Mouse (Mus musculus): ENCODE data around the gene Gimap9. TPM values are rescaled to one million over a fixed set of nuclear protein-coding genes. Genes with fewer than 3 reads are reported as not detected.

Gimap9 gene
- polyA plus RNA-seq, 1 experiment from 2014 or later, result 13.6 TPM

DNA sequence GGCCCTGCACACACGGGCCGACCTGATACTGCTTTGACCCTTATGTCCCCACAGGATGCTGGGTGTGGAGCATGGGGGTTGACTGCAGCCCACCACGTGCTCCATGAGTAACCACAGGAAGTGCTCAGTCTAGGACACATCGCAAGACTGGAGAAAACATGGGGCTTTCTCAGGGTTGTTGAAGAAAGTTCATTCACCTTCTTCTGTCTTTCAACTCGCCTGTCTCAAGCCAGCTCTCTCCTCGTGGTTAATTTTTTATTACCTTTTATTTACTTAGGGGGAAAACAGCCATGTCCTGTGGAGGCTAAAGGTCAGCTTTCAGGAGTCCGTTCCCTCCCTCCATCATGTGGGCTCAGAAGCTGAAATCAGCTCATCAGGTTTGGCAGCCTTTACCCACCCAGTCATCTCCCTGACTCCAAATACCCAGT, 9.8 kb upstream of the Gimap9 start:
- Histone ChIP-seq H3K36me3 (no peaks in the 10 kb centered on the region), H3K27ac (no peak overlapping the region), H3K4me1 (no peaks in the 10 kb centered on the region), H3K27me3 (no peaks in the 10 kb centered on the region), H3K4me2 (no peak overlapping the region), H3K4me3 (no peak overlapping the region), H3K9ac (no peak overlapping the region), H3K9me3 (no peaks in the 10 kb centered on the region)
- no peak for ATAC-seq (ENCODE audit: insufficient number of reproducible peaks, insufficient read depth, low FRiP score, low TSS enrichment, low read depth)
- 51% methylated on average over 7 of the region's 7 CpGs for WGBS

- Histone ChIP-seq H3K4me3 (no peak overlapping the region), H3K9me3 (no peaks in the 10 kb centered on the region), H3K36me3 (no peaks in the 10 kb centered on the region), H3K4me1 (no peaks in the 10 kb centered on the region), H3K4me2 (no peak overlapping the region), H3K27ac (no peak overlapping the region), H3K9ac (no peak overlapping the region), H3K27me3 (no peaks in the 10 kb centered on the region)
- ATAC-seq (ENCODE audit: insufficient number of reproducible peaks, insufficient read depth, low FRiP score, low TSS enrichment, low read depth), result no peak
Observed at GRCm38 (mm10) chr6:48668022-48668421, 7.9 kb upstream of the Gimap9 start.

GRCm38 (mm10) chr6:48669446-48669969, 6.4 kb upstream of the Gimap9 start:
- WGBS, result 58% methylated on average over 2 of the region's 2 CpGs
- ATAC-seq (ENCODE audit: insufficient number of reproducible peaks, insufficient read depth, low FRiP score, low TSS enrichment, low read depth), result no peak
- H3K4me1 ChIP-seq, result no peaks in the 10 kb centered on the region
- no peaks in the 10 kb centered on the region for H3K27me3 ChIP-seq
- no peak overlapping the region for H3K9ac ChIP-seq
- H3K4me3 ChIP-seq, result no peak overlapping the region
- no peak overlapping the region for H3K27ac ChIP-seq
- H3K4me2 ChIP-seq, result no peak overlapping the region
- no peaks in the 10 kb centered on the region for H3K36me3 ChIP-seq
- no peaks in the 10 kb centered on the region for H3K9me3 ChIP-seq

DNA sequence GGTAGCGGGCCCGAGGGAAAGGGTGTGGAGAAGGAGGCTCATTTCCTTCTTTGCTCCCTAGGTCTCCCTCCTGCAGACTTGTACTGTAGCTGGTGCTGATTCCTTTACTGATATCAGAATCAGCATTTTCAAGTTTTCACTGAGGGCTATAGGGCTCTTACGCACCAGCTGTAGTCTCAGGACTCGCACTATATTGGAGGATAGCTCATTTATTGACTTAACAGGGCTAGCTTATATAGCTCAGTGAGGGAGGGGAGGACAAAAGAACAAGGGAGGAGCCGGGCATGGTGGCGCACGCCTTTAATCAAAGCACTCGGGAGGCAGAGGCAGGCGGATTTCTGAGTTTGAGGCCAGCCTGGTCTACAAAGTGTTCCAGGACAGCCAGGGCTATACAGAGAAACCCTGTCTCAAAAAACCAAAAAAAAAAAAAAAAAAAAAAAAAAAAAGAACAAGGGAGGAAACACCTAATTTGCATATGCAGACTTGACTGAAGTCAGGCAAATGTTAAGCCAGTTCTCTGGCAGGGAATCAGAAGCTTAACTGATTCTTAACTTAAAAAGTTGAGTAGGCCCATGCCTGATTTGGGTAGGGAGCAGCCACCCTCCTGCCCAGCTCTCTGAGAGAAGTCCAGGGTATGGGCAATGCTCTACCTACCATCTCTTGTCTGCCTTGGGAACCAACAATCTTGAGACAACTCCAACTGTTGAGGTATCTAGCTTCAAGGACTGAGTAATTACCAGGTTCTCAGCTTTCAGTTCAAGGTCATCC, 1.5 kb upstream of the Gimap9 start:
- 93% methylated on average over 9 of the region's 9 CpGs for WGBS
- no peak overlapping the region for H3K9ac ChIP-seq
- H3K4me3 ChIP-seq, result no peak overlapping the region
- no peak for ATAC-seq (ENCODE audit: insufficient number of reproducible peaks, insufficient read depth, low FRiP score, low TSS enrichment, low read depth)
- no peaks in the 10 kb centered on the region for H3K27me3 ChIP-seq
- H3K36me3 ChIP-seq, result no peaks in the 10 kb centered on the region
- H3K4me2 ChIP-seq, result no peak overlapping the region
- H3K9me3 ChIP-seq, result no peaks in the 10 kb centered on the region
- H3K4me1 ChIP-seq, result no peaks in the 10 kb centered on the region
- no peak overlapping the region for H3K27ac ChIP-seq

DNA sequence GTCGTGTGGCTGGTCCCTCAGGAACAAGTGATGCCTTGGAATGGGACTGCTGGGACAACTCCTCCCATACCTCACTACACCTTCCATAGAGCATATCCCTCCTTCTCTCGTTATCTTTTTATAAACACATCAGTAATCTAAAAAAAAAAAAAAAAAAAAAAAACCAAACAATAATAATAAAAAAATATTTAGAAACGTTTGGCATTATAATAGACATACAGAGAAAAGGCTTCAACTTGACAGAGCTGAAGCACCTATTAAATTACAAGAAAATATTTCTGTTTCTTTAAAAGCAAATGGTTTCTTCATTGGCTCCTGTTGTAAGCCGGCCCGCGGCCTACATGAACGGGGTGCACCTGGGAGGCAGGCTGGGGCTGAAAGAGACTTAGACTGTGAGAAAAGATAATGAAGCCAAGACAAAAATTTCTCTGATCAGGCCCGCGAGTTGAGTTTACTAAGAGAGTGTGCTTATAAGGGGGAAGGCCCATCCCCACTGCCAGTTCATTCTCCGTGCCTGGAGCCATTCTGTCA, 464 bp upstream of the Gimap9 start:
- WGBS, result 27% methylated on average over 10 of the region's 10 CpGs
- no peaks in the 10 kb centered on the region for H3K27me3 ChIP-seq
- no peaks in the 10 kb centered on the region for H3K4me1 ChIP-seq
- peak overlapping the region; percentile 39 for H3K4me3 ChIP-seq
- ATAC-seq (ENCODE audit: insufficient number of reproducible peaks, insufficient read depth, low FRiP score, low TSS enrichment, low read depth), result no peak
- peak overlapping the region; percentile 44; the same call in 1 of the 2 replicates for H3K9ac ChIP-seq
- H3K27ac ChIP-seq, result no peak overlapping the region
- H3K9me3 ChIP-seq, result no peaks in the 10 kb centered on the region
- no peaks in the 10 kb centered on the region for H3K36me3 ChIP-seq
- H3K4me2 ChIP-seq, result peak overlapping the region; percentile 58

GRCm38 (mm10) chr6:48676860-48677415, 1.0 kb downstream of the Gimap9 start:
- Histone ChIP-seq H3K4me1 (no peaks in the 10 kb centered on the region), H3K4me2 (peak overlapping the region; percentile 58), H3K27me3 (no peaks in the 10 kb centered on the region), H3K36me3 (no peaks in the 10 kb centered on the region), H3K9me3 (no peaks in the 10 kb centered on the region), H3K27ac (no peak overlapping the region), H3K9ac (no peak overlapping the region), H3K4me3 (0 out of 2 replicates have a peak overlapping the region, but pooled peaks have one; percentile 39)
- 85% methylated on average over 5 of the region's 5 CpGs for WGBS
- no peak for ATAC-seq (ENCODE audit: insufficient number of reproducible peaks, insufficient read depth, low FRiP score, low TSS enrichment, low read depth)

- H3K27ac ChIP-seq, result no peak overlapping the region
- no peaks in the 10 kb centered on the region for H3K4me1 ChIP-seq
- no peaks in the 10 kb centered on the region for H3K36me3 ChIP-seq
- no peak for ATAC-seq (ENCODE audit: insufficient number of reproducible peaks, insufficient read depth, low FRiP score, low TSS enrichment, low read depth)
- H3K4me2 ChIP-seq, result no peak overlapping the region
- H3K9me3 ChIP-seq, result no peaks in the 10 kb centered on the region
- H3K9ac ChIP-seq, result no peak overlapping the region
- 92% methylated on average over 17 of the region's 17 CpGs for WGBS
- H3K4me3 ChIP-seq, result no peak overlapping the region
- no peaks in the 10 kb centered on the region for H3K27me3 ChIP-seq
Observed at GRCm38 (mm10) chr6:48677492-48678345, 1.8 kb downstream of the Gimap9 start.

DNA sequence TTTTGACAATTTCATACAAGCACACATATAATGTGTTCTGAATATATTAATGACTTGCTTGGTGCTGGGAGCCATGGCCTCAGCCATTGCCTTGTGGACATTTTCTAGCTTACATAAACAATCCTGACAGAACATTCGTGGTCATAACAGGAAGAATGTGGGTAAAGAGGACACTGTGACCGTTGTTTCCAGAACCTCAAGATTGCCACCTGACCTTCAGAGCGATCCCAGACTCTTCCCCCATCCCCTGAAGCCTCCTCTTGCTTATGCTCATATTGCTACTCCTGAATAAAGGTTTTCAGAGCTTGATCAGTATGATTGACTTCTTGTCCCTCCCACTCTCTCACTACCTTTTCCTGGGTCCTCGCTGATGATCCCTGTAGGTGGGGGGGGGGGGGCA, 2.5 kb downstream of the Gimap9 start:
- 80% methylated on average over 4 of the region's 4 CpGs for WGBS
- H3K9ac ChIP-seq, result no peak overlapping the region
- H3K36me3 ChIP-seq, result no peaks in the 10 kb centered on the region
- no peak for ATAC-seq (ENCODE audit: insufficient number of reproducible peaks, insufficient read depth, low FRiP score, low TSS enrichment, low read depth)
- H3K4me1 ChIP-seq, result no peaks in the 10 kb centered on the region
- no peaks in the 10 kb centered on the region for H3K9me3 ChIP-seq
- H3K4me2 ChIP-seq, result no peak overlapping the region
- no peak overlapping the region for H3K27ac ChIP-seq
- no peak overlapping the region for H3K4me3 ChIP-seq
- H3K27me3 ChIP-seq, result no peaks in the 10 kb centered on the region

GRCm38 (mm10) chr6:48679701-48680100, 3.8 kb downstream of the Gimap9 start:
- Histone ChIP-seq H3K4me3 (no peak overlapping the region), H3K9ac (no peak overlapping the region), H3K4me1 (no peaks in the 10 kb centered on the region), H3K27ac (no peak overlapping the region), H3K36me3 (no peaks in the 10 kb centered on the region), H3K4me2 (no peak overlapping the region), H3K9me3 (no peaks in the 10 kb centered on the region), H3K27me3 (no peaks in the 10 kb centered on the region)
- WGBS, result 80% methylated on average over 6 of the region's 6 CpGs
- no peak for ATAC-seq (ENCODE audit: insufficient number of reproducible peaks, insufficient read depth, low FRiP score, low TSS enrichment, low read depth)

DNA sequence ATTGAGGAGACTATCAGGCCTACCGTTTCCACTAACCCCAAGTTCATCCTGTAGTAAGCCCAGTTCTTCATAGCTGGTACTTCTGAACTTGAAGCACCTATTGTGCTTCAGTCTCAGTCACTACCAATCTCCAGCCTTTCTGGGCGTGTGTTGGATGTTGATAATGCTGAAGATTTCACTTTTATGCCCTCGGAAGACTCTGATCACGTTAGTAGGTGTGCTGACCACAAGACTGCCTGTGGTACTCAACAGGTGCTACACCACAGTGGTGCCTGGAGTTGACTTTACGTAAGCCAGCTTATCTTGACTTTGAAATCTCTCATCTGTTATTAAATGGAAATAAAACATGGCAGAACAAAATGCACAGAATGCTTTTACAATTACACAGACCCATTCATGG, 4.5 kb downstream of the Gimap9 start:
- Histone ChIP-seq H3K27me3 (no peaks in the 10 kb centered on the region), H3K4me3 (no peak overlapping the region), H3K36me3 (no peaks in the 10 kb centered on the region), H3K4me2 (no peak overlapping the region), H3K27ac (no peak overlapping the region), H3K4me1 (no peaks in the 10 kb centered on the region), H3K9me3 (no peaks in the 10 kb centered on the region), H3K9ac (no peak overlapping the region)
- no peak for ATAC-seq (ENCODE audit: insufficient number of reproducible peaks, insufficient read depth, low FRiP score, low TSS enrichment, low read depth)
- WGBS, result 84% methylated on average over 5 of the region's 5 CpGs

DNA sequence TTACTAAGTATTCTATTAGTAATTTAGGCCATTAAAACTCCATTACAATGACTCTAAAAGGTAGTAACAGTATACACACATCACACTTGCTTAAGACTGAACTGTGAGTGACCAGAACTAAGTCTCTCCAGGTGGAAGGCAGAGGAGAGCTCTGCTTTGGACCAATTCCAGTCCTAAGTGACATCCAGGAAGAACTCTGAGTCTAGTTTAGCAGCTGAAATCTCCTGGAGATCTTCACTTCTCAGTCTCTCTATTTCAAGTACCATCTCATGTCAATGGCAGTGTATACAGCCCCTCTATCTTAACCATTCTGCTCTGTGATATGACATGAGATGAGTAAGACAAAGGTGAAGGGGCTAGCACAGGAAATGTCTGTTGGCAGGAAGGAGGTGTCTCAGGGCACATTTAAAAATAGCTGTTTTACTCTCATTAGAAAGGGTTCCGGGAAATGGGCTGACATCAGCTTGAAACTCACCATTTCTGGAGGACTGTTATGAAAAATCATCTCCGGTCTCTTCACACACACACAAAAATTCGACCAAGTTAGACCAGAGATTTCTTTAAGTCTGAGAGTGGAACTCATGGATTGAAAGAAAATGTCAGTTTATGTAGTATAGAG, 5.7 kb downstream of the Gimap9 start:
- no peak overlapping the region for H3K9ac ChIP-seq
- no peaks in the 10 kb centered on the region for H3K4me1 ChIP-seq
- H3K27me3 ChIP-seq, result no peaks in the 10 kb centered on the region
- no peak for ATAC-seq (ENCODE audit: insufficient number of reproducible peaks, insufficient read depth, low FRiP score, low TSS enrichment, low read depth)
- WGBS, result 78% methylated on average over 3 of the region's 3 CpGs
- H3K4me2 ChIP-seq, result no peak overlapping the region
- no peaks in the 10 kb centered on the region for H3K36me3 ChIP-seq
- H3K27ac ChIP-seq, result no peak overlapping the region
- H3K9me3 ChIP-seq, result no peaks in the 10 kb centered on the region
- H3K4me3 ChIP-seq, result no peak overlapping the region
